Mouse (Mus musculus) left cerebral cortex, adult 2 months (tissue): ENCODE data around the gene Sfi1. TPM values are rescaled to one million over a fixed set of nuclear protein-coding genes. Genes with fewer than 3 reads are reported as not detected.
"Not testable (repeated sequence)": the region's sequence is repeated elsewhere in the genome, so short reads cannot be mapped to it uniquely, and the experiment has no call there.

ENCODE experiments used
- DNase-seq, 2 experiments: peaks; one replicate each; pipeline ENCODE4 v3.0.0; 2021 to 2022; ENCODE audit warnings: low spot score in 2 of 2, mixed read lengths in 1 of 2; ENCODE audit errors: extremely low spot score in 1 of 2
- H3K27ac ChIP-seq: fragments of 200-600 bp; 2 replicates; pipeline ENCODE4 v1.8.1; 2022
- H3K4me3 ChIP-seq: fragments of 200-600 bp; 2 replicates; pipeline ENCODE4 v1.8.1; 2022
- intact Hi-C: fragments of 180-260 bp; cut with DNase I; formaldehyde crosslinking; loops from one replicate; pipeline ENCODE4 v1.15.1; 2025
- total RNA-seq, 2 experiments: library from RNA; stranded (reverse); gene quantifications; 2 replicates each; pipeline ENCODE4 v1.2.3; 2021

The Sfi1 gene
- total RNA-seq, 2 experiments from 2014 or later, result 73.5 to 78.7 TPM

- DNase-seq, H3K4me3 ChIP-seq, intact Hi-C loops, H3K27ac ChIP-seq: not testable (repeated sequence)
Measured at GRCm38 (mm10) chr11:3166321-3166720, 26.9 kb downstream of the Sfi1 start.

- H3K4me3 ChIP-seq, intact Hi-C loops, H3K27ac ChIP-seq, DNase-seq: not testable (repeated sequence)
Measured at GRCm38 (mm10) chr11:3165210-3165782, 28.0 kb downstream of the Sfi1 start.

- intact Hi-C loops, H3K27ac ChIP-seq, DNase-seq, H3K4me3 ChIP-seq: not testable (repeated sequence)
Measured at GRCm38 (mm10) chr11:3163661-3164060, 29.6 kb downstream of the Sfi1 start.

- DNase-seq, result peak; percentile 32 to 39
- intact Hi-C loops, H3K27ac ChIP-seq, H3K4me3 ChIP-seq: not testable (repeated sequence)
Measured at GRCm38 (mm10) chr11:3163122-3163521, 30.1 kb downstream of the Sfi1 start.

- intact Hi-C loops, H3K27ac ChIP-seq, H3K4me3 ChIP-seq: not testable (repeated sequence)
- peak; percentile 70 to 74 for DNase-seq
Measured at GRCm38 (mm10) chr11:3162236-3162897, 30.9 kb downstream of the Sfi1 start.

- intact Hi-C loops, H3K4me3 ChIP-seq, H3K27ac ChIP-seq: not testable (repeated sequence)
- DNase-seq, result peak; percentile 70 to 71
Measured at GRCm38 (mm10) chr11:3161370-3161769, 31.9 kb downstream of the Sfi1 start.

- H3K4me3 ChIP-seq, DNase-seq, H3K27ac ChIP-seq, intact Hi-C loops: not testable (repeated sequence)
Measured at GRCm38 (mm10) chr11:3158800-3159199, 34.5 kb downstream of the Sfi1 start.

- intact Hi-C loops, H3K4me3 ChIP-seq, H3K27ac ChIP-seq: not testable (repeated sequence)
- DNase-seq, result peak; percentile 30 to 36
Measured at GRCm38 (mm10) chr11:3157996-3158395, 35.3 kb downstream of the Sfi1 start.

GRCm38 (mm10) chr11:3156991-3157390 is 36.3 kb downstream of the Sfi1 start:
- H3K4me3 ChIP-seq, intact Hi-C loops, H3K27ac ChIP-seq, DNase-seq: not testable (repeated sequence)

GRCm38 (mm10) chr11:3153666-3154397 is 39.4 kb downstream of the Sfi1 start:
- intact Hi-C loops, H3K27ac ChIP-seq, H3K4me3 ChIP-seq: not testable (repeated sequence)
- peak; percentile 65 to 68 for DNase-seq

- intact Hi-C loops, DNase-seq, H3K27ac ChIP-seq, H3K4me3 ChIP-seq: not testable (repeated sequence)
Measured at GRCm38 (mm10) chr11:3151358-3151757, 41.9 kb downstream of the Sfi1 start.

GRCm38 (mm10) chr11:3150677-3151003 is 42.6 kb downstream of the Sfi1 start:
- intact Hi-C loops, H3K27ac ChIP-seq, H3K4me3 ChIP-seq, DNase-seq: not testable (repeated sequence)

- intact Hi-C loops, H3K27ac ChIP-seq, H3K4me3 ChIP-seq: not testable (repeated sequence)
- peak in 1 of 2 experiments; percentile 44 for DNase-seq
Measured at GRCm38 (mm10) chr11:3150003-3150676, 43.1 kb downstream of the Sfi1 start.

GRCm38 (mm10) chr11:3149471-3149870 is 43.8 kb downstream of the Sfi1 start:
- intact Hi-C loops, DNase-seq, H3K4me3 ChIP-seq, H3K27ac ChIP-seq: not testable (repeated sequence)

GRCm38 (mm10) chr11:3146806-3147205 is 46.5 kb downstream of the Sfi1 start:
- H3K4me3 ChIP-seq, intact Hi-C loops, DNase-seq: not testable (repeated sequence)
- H3K27ac ChIP-seq, result peak overlapping the region; percentile 36; the same call in 1 of the 2 replicates

GRCm38 (mm10) chr11:3145359-3146165 is 47.7 kb downstream of the Sfi1 start:
- H3K4me3 ChIP-seq, intact Hi-C loops, H3K27ac ChIP-seq, DNase-seq: not testable (repeated sequence)
